Mouse (Mus musculus): ENCODE results near the gene Ccng2. TPM values are rescaled to one million over a fixed set of nuclear protein-coding genes. Genes with fewer than 3 reads are reported as not detected.

Gene Ccng2
- polyA plus RNA-seq (2015; fragmentation: Nextera tagmentation; extraction: Ambion mirVana): 149 and 198 TPM in 2 replicates

- Histone ChIP-seq H3K4me1 (replicated peaks; ENCODE audit: control insufficient read depth, insufficient read depth, low read length) (peaks cover 15% of the 10 kb centered on the region), H3K9me3 (ENCODE audit: control insufficient read depth, low read length) (no peaks in the 10 kb centered on the region), H3K27me3 (replicated peaks; ENCODE audit: control insufficient read depth, insufficient read depth, low read length) (no peaks in the 10 kb centered on the region), H3K36me3 (ENCODE audit: control insufficient read depth, insufficient read depth) (peaks cover 13% of the 10 kb centered on the region), H3K9ac (replicated peaks; ENCODE audit: low read depth, low read length) (peak within 1 kb of the TSS; percentile 90), H3K4me2 (ENCODE audit: low read length) (peak within 1 kb of the TSS; percentile 59), H3K27ac (ENCODE audit: low read length) (peak within 1 kb of the TSS; percentile 97), H3K4me3 (replicated peaks; ENCODE audit: low read length) (peak within 1 kb of the TSS; percentile 88)
- peak; percentile 96 for ATAC-seq
- under 1% methylated on average over 54 of the region's 54 CpGs for WGBS
These were observed at the start of gene Ccng2 for GRCm38 (mm10) chr5:93266883-93267704. TSS of gene Ccng2 (plus strand) at chr5:93267257.

- Histone ChIP-seq H3K4me1 (replicated peaks; ENCODE audit: control insufficient read depth, insufficient read depth, low read length) (no peaks in the 10 kb centered on the region), H3K36me3 (ENCODE audit: control insufficient read depth, insufficient read depth) (no peaks in the 10 kb centered on the region), H3K4me2 (ENCODE audit: low read length) (no peak overlapping the region), H3K9ac (replicated peaks; ENCODE audit: low read depth, low read length) (no peak overlapping the region), H3K9me3 (ENCODE audit: control insufficient read depth, low read length) (no peaks in the 10 kb centered on the region), H3K4me3 (replicated peaks; ENCODE audit: low read length) (no peak overlapping the region), H3K27ac (ENCODE audit: low read length) (no peak overlapping the region), H3K27me3 (replicated peaks; ENCODE audit: control insufficient read depth, insufficient read depth, low read length) (no peaks in the 10 kb centered on the region)
- WGBS: 86% methylated on average over 3 of the region's 3 CpGs
- no peak for ATAC-seq
These were observed 48.7 kb upstream of the Ccng2 start for GRCm38 (mm10) chr5:93218375-93218774.

- no peaks in the 10 kb centered on the region for H3K27me3 ChIP-seq (replicated peaks; ENCODE audit: control insufficient read depth, insufficient read depth, low read length)
- no peak overlapping the region for H3K9ac ChIP-seq (replicated peaks; ENCODE audit: low read depth, low read length)
- H3K36me3 ChIP-seq (ENCODE audit: control insufficient read depth, insufficient read depth): no peaks in the 10 kb centered on the region
- 58% methylated on average over 3 of the region's 3 CpGs for WGBS
- H3K27ac ChIP-seq (ENCODE audit: low read length): no peak overlapping the region
- H3K9me3 ChIP-seq (ENCODE audit: control insufficient read depth, low read length): no peaks in the 10 kb centered on the region
- no peaks in the 10 kb centered on the region for H3K4me1 ChIP-seq (replicated peaks; ENCODE audit: control insufficient read depth, insufficient read depth, low read length)
- no peak overlapping the region for H3K4me2 ChIP-seq (ENCODE audit: low read length)
- H3K4me3 ChIP-seq (replicated peaks; ENCODE audit: low read length): no peak overlapping the region
- ATAC-seq: no peak
These were observed 45.4 kb upstream of the Ccng2 start for GRCm38 (mm10) chr5:93221661-93222060.

GRCm38 (mm10) chr5:93224549-93224948 is 42.5 kb upstream of the Ccng2 start:
- Histone ChIP-seq H3K36me3 (ENCODE audit: control insufficient read depth, insufficient read depth) (no peaks in the 10 kb centered on the region), H3K27me3 (replicated peaks; ENCODE audit: control insufficient read depth, insufficient read depth, low read length) (no peaks in the 10 kb centered on the region), H3K9me3 (ENCODE audit: control insufficient read depth, low read length) (no peaks in the 10 kb centered on the region), H3K27ac (ENCODE audit: low read length) (no peak overlapping the region), H3K9ac (replicated peaks; ENCODE audit: low read depth, low read length) (no peak overlapping the region), H3K4me2 (ENCODE audit: low read length) (no peak overlapping the region), H3K4me1 (replicated peaks; ENCODE audit: control insufficient read depth, insufficient read depth, low read length) (no peaks in the 10 kb centered on the region), H3K4me3 (replicated peaks; ENCODE audit: low read length) (no peak overlapping the region)
- no peak for ATAC-seq
- 82% methylated on average over 2 of the region's 2 CpGs for WGBS

GRCm38 (mm10) chr5:93227157-93227556 is 39.9 kb upstream of the Ccng2 start:
- H3K36me3 ChIP-seq (ENCODE audit: control insufficient read depth, insufficient read depth): no peaks in the 10 kb centered on the region
- WGBS: 94% methylated on average over 3 of the region's 3 CpGs
- no peak overlapping the region for H3K4me3 ChIP-seq (replicated peaks; ENCODE audit: low read length)

GRCm38 (mm10) chr5:93229527-93229926 is 37.5 kb upstream of the Ccng2 start:
- H3K36me3 ChIP-seq (ENCODE audit: control insufficient read depth, insufficient read depth): no peaks in the 10 kb centered on the region
- WGBS: 75% methylated on average over 2 of the region's 2 CpGs

More at GRCm38 (mm10) chr5:93227157-93227556, 39.9 kb upstream of the Ccng2 start:
- ATAC-seq: no peak
- H3K9ac ChIP-seq (replicated peaks; ENCODE audit: low read depth, low read length): no peak overlapping the region
- H3K27me3 ChIP-seq (replicated peaks; ENCODE audit: control insufficient read depth, insufficient read depth, low read length): no peaks in the 10 kb centered on the region
- H3K27ac ChIP-seq (ENCODE audit: low read length): no peak overlapping the region
- H3K4me1 ChIP-seq (replicated peaks; ENCODE audit: control insufficient read depth, insufficient read depth, low read length): no peaks in the 10 kb centered on the region
- no peaks in the 10 kb centered on the region for H3K9me3 ChIP-seq (ENCODE audit: control insufficient read depth, low read length)
- H3K4me2 ChIP-seq (ENCODE audit: low read length): no peak overlapping the region

GRCm38 (mm10) chr5:93231721-93232120 is 35.3 kb upstream of the Ccng2 start:
- H3K4me1 ChIP-seq (replicated peaks; ENCODE audit: control insufficient read depth, insufficient read depth, low read length): peaks cover 2% of the 10 kb centered on the region
- H3K9ac ChIP-seq (replicated peaks; ENCODE audit: low read depth, low read length): no peak overlapping the region
- no peaks in the 10 kb centered on the region for H3K36me3 ChIP-seq (ENCODE audit: control insufficient read depth, insufficient read depth)
- no peaks in the 10 kb centered on the region for H3K27me3 ChIP-seq (replicated peaks; ENCODE audit: control insufficient read depth, insufficient read depth, low read length)
- H3K27ac ChIP-seq (ENCODE audit: low read length): no peak overlapping the region
- no peaks in the 10 kb centered on the region for H3K9me3 ChIP-seq (ENCODE audit: control insufficient read depth, low read length)
- WGBS: 73% methylated on average over 3 of the region's 3 CpGs
- no peak overlapping the region for H3K4me2 ChIP-seq (ENCODE audit: low read length)
- H3K4me3 ChIP-seq (replicated peaks; ENCODE audit: low read length): no peak overlapping the region
- ATAC-seq: no peak

More at GRCm38 (mm10) chr5:93229527-93229926, 37.5 kb upstream of the Ccng2 start:
- no peak overlapping the region for H3K4me3 ChIP-seq (replicated peaks; ENCODE audit: low read length)
- ATAC-seq: no peak
- no peaks in the 10 kb centered on the region for H3K9me3 ChIP-seq (ENCODE audit: control insufficient read depth, low read length)
- no peak overlapping the region for H3K9ac ChIP-seq (replicated peaks; ENCODE audit: low read depth, low read length)
- no peak overlapping the region for H3K27ac ChIP-seq (ENCODE audit: low read length)
- no peak overlapping the region for H3K4me2 ChIP-seq (ENCODE audit: low read length)
- H3K4me1 ChIP-seq (replicated peaks; ENCODE audit: control insufficient read depth, insufficient read depth, low read length): peaks cover 2% of the 10 kb centered on the region; the same call in 1 of the 2 replicates
- H3K27me3 ChIP-seq (replicated peaks; ENCODE audit: control insufficient read depth, insufficient read depth, low read length): no peaks in the 10 kb centered on the region

GRCm38 (mm10) chr5:93232838-93233237 is 34.2 kb upstream of the Ccng2 start:
- H3K27me3 ChIP-seq (replicated peaks; ENCODE audit: control insufficient read depth, insufficient read depth, low read length): no peaks in the 10 kb centered on the region
- H3K9ac ChIP-seq (replicated peaks; ENCODE audit: low read depth, low read length): no peak overlapping the region
- H3K36me3 ChIP-seq (ENCODE audit: control insufficient read depth, insufficient read depth): no peaks in the 10 kb centered on the region
- H3K4me1 ChIP-seq (replicated peaks; ENCODE audit: control insufficient read depth, insufficient read depth, low read length): peaks cover 2% of the 10 kb centered on the region
- ATAC-seq: no peak
- no peak overlapping the region for H3K27ac ChIP-seq (ENCODE audit: low read length)
- no peak overlapping the region for H3K4me2 ChIP-seq (ENCODE audit: low read length)
- no peaks in the 10 kb centered on the region for H3K9me3 ChIP-seq (ENCODE audit: control insufficient read depth, low read length)
- H3K4me3 ChIP-seq (replicated peaks; ENCODE audit: low read length): no peak overlapping the region
- 86% methylated on average over 2 of the region's 2 CpGs for WGBS

GRCm38 (mm10) chr5:93234130-93234529 is 32.9 kb upstream of the Ccng2 start:
- 53% methylated on average over 4 of the region's 4 CpGs for WGBS
- no peak overlapping the region for H3K27ac ChIP-seq (ENCODE audit: low read length)
- ATAC-seq: no peak

More at GRCm38 (mm10) chr5:93234130-93234529, 32.9 kb upstream of the Ccng2 start:
- Histone ChIP-seq H3K9ac (replicated peaks; ENCODE audit: low read depth, low read length) (no peak overlapping the region), H3K4me1 (replicated peaks; ENCODE audit: control insufficient read depth, insufficient read depth, low read length) (peaks cover 2% of the 10 kb centered on the region), H3K4me2 (ENCODE audit: low read length) (no peak overlapping the region), H3K27me3 (replicated peaks; ENCODE audit: control insufficient read depth, insufficient read depth, low read length) (no peaks in the 10 kb centered on the region), H3K36me3 (ENCODE audit: control insufficient read depth, insufficient read depth) (no peaks in the 10 kb centered on the region), H3K9me3 (ENCODE audit: control insufficient read depth, low read length) (no peaks in the 10 kb centered on the region), H3K4me3 (replicated peaks; ENCODE audit: low read length) (no peak overlapping the region)
